Mouse (Mus musculus) lung, postnatal 14 days (tissue): ENCODE measurements around the gene Slc13a1.

Experiments
- DNase-seq: peaks from one replicate; pipeline ENCODE4 v3.0.0; 2021

Gene Slc13a1

DNA sequence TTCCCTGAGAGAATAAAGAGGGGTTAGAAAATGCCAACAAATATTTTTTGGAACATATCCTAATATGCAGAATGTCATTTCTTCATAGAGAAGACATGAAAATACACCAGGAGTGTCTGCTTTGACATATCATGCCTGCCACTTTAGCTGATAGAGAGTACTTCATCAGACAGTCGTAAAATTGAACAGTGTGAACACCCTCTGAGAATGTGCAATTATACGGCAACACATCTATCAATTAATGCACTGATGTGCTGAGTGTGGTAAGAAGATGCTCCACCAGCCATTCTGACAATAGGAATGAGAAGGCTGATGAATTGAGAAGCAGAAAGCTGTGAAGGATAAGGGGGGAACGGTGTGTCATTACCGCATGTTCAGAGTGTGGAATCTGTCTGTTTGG lies 95.1 kb downstream of the Slc13a1 start:
- DNase-seq = no peak

- DNase-seq = no peak
These were observed 108.1 kb downstream of the Slc13a1 start for GRCm38 (mm10) chr6:24059754-24060153.

DNA sequence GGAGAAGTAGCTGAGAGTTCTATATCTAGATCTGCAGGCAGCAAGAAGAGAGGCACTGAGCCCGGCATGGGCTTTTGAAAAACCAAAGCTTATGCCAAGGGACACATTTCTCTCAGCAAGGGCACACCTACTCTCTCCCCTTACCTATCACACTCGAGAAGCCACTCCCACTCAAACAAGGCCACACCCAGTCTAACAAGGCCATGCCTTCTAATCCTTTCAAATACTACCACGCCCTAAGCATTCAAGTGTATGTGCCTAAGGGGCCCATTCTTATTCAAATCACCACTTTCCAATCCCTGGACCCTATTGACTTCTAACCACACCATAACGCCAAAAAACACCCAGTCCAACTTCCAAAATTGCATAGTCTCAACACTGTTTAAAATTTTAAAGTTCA lies 112.8 kb downstream of the Slc13a1 start:
- no peak for DNase-seq

DNA sequence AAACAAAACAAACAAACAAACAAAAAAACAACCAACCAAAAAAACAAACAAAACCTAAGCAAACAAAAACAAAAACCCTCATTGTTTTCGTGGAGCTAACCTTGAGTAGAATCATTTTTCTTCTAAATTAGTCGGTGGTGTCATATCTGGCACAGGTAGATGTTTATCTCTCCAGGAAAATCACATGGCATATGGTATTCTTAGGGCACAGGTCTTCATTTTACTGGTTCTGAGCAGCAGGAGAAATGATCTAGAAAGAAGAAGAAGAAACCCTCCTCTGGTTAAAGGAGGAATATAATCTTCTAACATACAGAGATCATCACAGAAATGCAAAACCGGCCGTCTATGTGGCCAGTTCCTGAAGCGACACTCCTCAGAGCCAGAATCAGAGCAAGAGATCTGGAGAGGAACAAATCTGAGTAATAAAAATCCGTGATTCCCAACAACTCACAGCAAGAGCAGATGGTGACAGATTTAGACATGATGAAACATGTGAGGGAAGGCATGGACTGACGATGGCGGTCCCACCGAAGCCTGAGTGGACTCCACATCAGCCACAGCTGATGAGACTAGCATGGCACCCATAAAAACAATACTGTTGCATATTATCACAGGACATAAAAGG lies 113.7 kb downstream of the Slc13a1 start:
- DNase-seq = no peak

- peak; percentile 1 for DNase-seq
These were observed 120.7 kb downstream of the Slc13a1 start for GRCm38 (mm10) chr6:24047014-24047770.

- no peak for DNase-seq
These were observed 124.4 kb downstream of the Slc13a1 start for GRCm38 (mm10) chr6:24043496-24043895.
